Mouse (Mus musculus) adrenal gland, postnatal 25 days (tissue): ENCODE data around the gene Ugt1a8. TPM values are rescaled to one million over a fixed set of nuclear protein-coding genes. Genes with fewer than 3 reads are reported as not detected.

ENCODE experiments used
- DNase-seq: peaks from one replicate; pipeline ENCODE4 v3.0.0; 2021; ENCODE audit warnings: mixed read lengths
- total RNA-seq: library from RNA; stranded (reverse); gene quantifications from 2 replicates; pipeline ENCODE4 v1.2.3, GENCODE M21; 2021

Ugt1a8 gene
- total RNA-seq, 1 experiment from 2014 or later, result not detected

- DNase-seq, result no peak
These were observed 172.5 kb downstream of the Ugt1a8 start for GRCm38 (mm10) chr1:88260114-88260513.

GRCm38 (mm10) chr1:88260604-88261377 lies 173.2 kb downstream of the Ugt1a8 start:
- no peak for DNase-seq

GRCm38 (mm10) chr1:88261706-88262105 lies 174.1 kb downstream of the Ugt1a8 start:
- no peak for DNase-seq

- peak; percentile 83 for DNase-seq
These were observed 174.6 kb downstream of the Ugt1a8 start for GRCm38 (mm10) chr1:88262255-88262654.

- no peak for DNase-seq
These were observed 175.3 kb downstream of the Ugt1a8 start for GRCm38 (mm10) chr1:88262961-88263360.

GRCm38 (mm10) chr1:88263778-88264177 lies 176.2 kb downstream of the Ugt1a8 start:
- DNase-seq, result no peak

GRCm38 (mm10) chr1:88264237-88264868 lies 176.7 kb downstream of the Ugt1a8 start:
- no peak for DNase-seq

GRCm38 (mm10) chr1:88264869-88265240 lies 177.2 kb downstream of the Ugt1a8 start:
- no peak for DNase-seq

- no peak for DNase-seq
These were observed 178.5 kb downstream of the Ugt1a8 start for GRCm38 (mm10) chr1:88266123-88266522.

- no peak for DNase-seq
These were observed 179.9 kb downstream of the Ugt1a8 start for GRCm38 (mm10) chr1:88267489-88267888.

GRCm38 (mm10) chr1:88268070-88268469 lies 180.5 kb downstream of the Ugt1a8 start:
- DNase-seq, result no peak

Other genes with a start within 250 kb of the Ugt1a8 start
- gene Dgkd, start 234.5 kb upstream of the Ugt1a8 start, total RNA-seq, result 54.7 and 62.5 TPM in 2 replicates
- 24.4 and 32.9 TPM in 2 replicates for gene Usp40, start 79.3 kb upstream of the Ugt1a8 start, total RNA-seq
- not detected in 2 replicates for gene Ugt1a10, start 32.4 kb upstream of the Ugt1a8 start, total RNA-seq
- gene Ugt1a9, start 17.0 kb upstream of the Ugt1a8 start, total RNA-seq, result 0.67 TPM in 1 of 2 replicates, not detected in the other
- 0.61 and 1.4 TPM in 2 replicates for gene Ugt1a7c, start 7.2 kb downstream of the Ugt1a8 start, total RNA-seq
- gene Ugt1a6b, start 15.4 kb downstream of the Ugt1a8 start, total RNA-seq, result 5.5 and 7.0 TPM in 2 replicates
- 8.0 and 12.2 TPM in 2 replicates for gene Ugt1a6a, start 47.0 kb downstream of the Ugt1a8 start, total RNA-seq
- gene Ugt1a5, start 78.2 kb downstream of the Ugt1a8 start, total RNA-seq, result 0.58 TPM in 1 of 2 replicates, not detected in the other
- gene Ugt1a2, start 112.8 kb downstream of the Ugt1a8 start, total RNA-seq, result 0.21 TPM in 1 of 2 replicates, not detected in the other
- 3.4 and 5.9 TPM in 2 replicates for gene Dnajb3, start 118.0 kb downstream of the Ugt1a8 start, total RNA-seq
- 27.4 and 28.3 TPM in 2 replicates for gene Ugt1a1, start 124.1 kb downstream of the Ugt1a8 start, total RNA-seq
- 0.33 TPM in 1 of 2 replicates, not detected in the other for gene Mroh2a, start 139.2 kb downstream of the Ugt1a8 start, total RNA-seq
- 58.4 and 64.0 TPM in 2 replicates for gene Hjurp, start 189.8 kb downstream of the Ugt1a8 start, total RNA-seq
- gene Trpm8, start 189.8 kb downstream of the Ugt1a8 start, total RNA-seq, result not detected in 2 replicates